8 mouse cellular contexts compared by ENCODE assay signal in the genomic region with DNA sequence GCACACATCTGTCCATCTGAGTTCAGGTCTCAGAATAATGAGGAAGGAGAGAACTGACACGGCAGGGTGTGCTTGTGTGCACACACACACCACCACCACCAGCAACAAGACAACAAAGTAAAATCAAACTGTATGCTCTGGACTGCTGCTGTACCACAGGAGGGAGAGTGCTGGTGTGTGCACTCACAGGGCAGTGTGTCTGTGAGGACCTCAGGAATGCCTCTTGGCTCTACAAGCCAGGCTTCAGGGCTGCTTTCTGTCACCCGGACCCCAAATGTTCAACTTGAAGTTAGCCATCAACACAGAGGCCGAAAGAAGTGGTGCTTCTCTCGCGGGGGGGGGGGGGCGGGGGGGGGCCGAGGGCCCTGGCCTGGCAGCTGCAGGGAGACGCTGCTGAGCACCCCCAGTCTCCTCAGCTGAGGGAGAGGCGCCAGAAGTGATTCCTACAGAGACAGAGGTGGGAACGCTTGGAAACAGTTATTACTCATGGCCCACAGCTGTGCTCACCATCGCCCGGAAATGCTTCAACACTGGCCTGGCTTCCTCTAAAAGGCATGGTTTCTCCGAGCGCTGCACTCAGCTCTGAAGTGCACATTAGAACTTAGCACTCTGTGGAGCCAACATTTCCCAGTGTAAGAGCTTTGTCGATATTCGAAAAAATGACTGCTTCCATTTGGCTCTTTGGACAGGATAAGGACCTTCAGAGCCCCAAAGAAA. TPM values are rescaled to one million over a fixed set of nuclear protein-coding genes. Genes with fewer than 3 reads are reported as not detected.
DNase-seq lines count a peak whose midpoint lies in the region; ATAC-seq lines count a peak whose summit lies in the region.

No protein-coding gene starts in this region.

- H3K4me3 ChIP-seq in hindbrain, embryonic 12.5 days = no peak overlapping the region
- H3K4me3 ChIP-seq in hindbrain, embryonic 14.5 days (replicated peaks; ENCODE audit: low read length) = no peak overlapping the region
- no peak overlapping the region for H3K4me3 ChIP-seq in midbrain, embryonic 16.5 days (ENCODE audit: low read depth, low read length)

- H3K27ac ChIP-seq in hindbrain, embryonic 12.5 days = 0 out of 2 replicates have a peak overlapping the region, but pooled peaks have one; percentile 5
- no peak overlapping the region for H3K27ac ChIP-seq in hindbrain, embryonic 14.5 days
- no peak overlapping the region for H3K27ac ChIP-seq in midbrain, embryonic 16.5 days (ENCODE audit: low read length)

- no peak overlapping the region for H3K4me2 ChIP-seq in hindbrain, embryonic 12.5 days (replicated peaks)
- no peak overlapping the region for H3K4me2 ChIP-seq in hindbrain, embryonic 14.5 days (replicated peaks)
- no peak overlapping the region for H3K4me2 ChIP-seq in midbrain, embryonic 16.5 days (ENCODE audit: low read length)

- WGBS in hindbrain, embryonic 12.5 days = 62% methylated on average over 16 of the region's 16 CpGs
- WGBS in hindbrain, embryonic 14.5 days = 71% methylated on average over 11 of the region's 16 CpGs
- WGBS in midbrain, embryonic 16.5 days = 63% methylated on average over 13 of the region's 16 CpGs

- peaks cover 16% of the 10 kb centered on the region; the same call in 1 of the 2 replicates for H3K4me1 ChIP-seq in hindbrain, embryonic 12.5 days
- H3K4me1 ChIP-seq in hindbrain, embryonic 14.5 days (replicated peaks; ENCODE audit: control insufficient read depth, insufficient read depth, low read length) = peaks cover 5% of the 10 kb centered on the region; the same call in 1 of the 2 replicates
- H3K4me1 ChIP-seq in midbrain, embryonic 16.5 days (ENCODE audit: control insufficient read depth, insufficient read depth, low read length) = peaks cover 3% of the 10 kb centered on the region

- H3K9ac ChIP-seq in hindbrain, embryonic 12.5 days = peak overlapping the region; percentile 28; the same call in 1 of the 2 replicates
- H3K9ac ChIP-seq in hindbrain, embryonic 14.5 days = no peak overlapping the region
- H3K9ac ChIP-seq in midbrain, embryonic 16.5 days (ENCODE audit: low read depth, low read length) = no peak overlapping the region

- ATAC-seq in hindbrain, embryonic 12.5 days (ENCODE audit: low FRiP score) = no peak
- no peak for ATAC-seq in hindbrain, embryonic 14.5 days (ENCODE audit: low FRiP score)
- ATAC-seq in granulocyte monocyte progenitor cell, adult 5-6 weeks (replicated peaks; ENCODE audit: poor library complexity, severe bottlenecking) = peak; percentile 59
- peak; percentile 37; the same call in 1 of the 2 replicates for ATAC-seq in neutrophil, adult 5-6 weeks (ENCODE audit: extremely low read depth, insufficient number of reproducible peaks, low FRiP score, poor library complexity, severe bottlenecking)
- no peak for ATAC-seq in midbrain, embryonic 16.5 days

- no peak for DNase-seq in hindbrain, embryonic 14.5 days (ENCODE audit: low spot score)
- peak; percentile 50 to 67 for DNase-seq in kidney, postnatal 4 days
- DNase-seq in layer of hippocampus, postnatal 25 days (ENCODE audit: extremely low spot score in 1 of 2, low spot score in 1 of 2) = no peak
- no peak for DNase-seq in testis, postnatal 14 days (ENCODE audit: low spot score)

- no peaks in the 10 kb centered on the region for H3K36me3 ChIP-seq in hindbrain, embryonic 12.5 days
- no peaks in the 10 kb centered on the region for H3K36me3 ChIP-seq in hindbrain, embryonic 14.5 days (replicated peaks; ENCODE audit: control insufficient read depth, insufficient read depth)
- H3K36me3 ChIP-seq in midbrain, embryonic 16.5 days (ENCODE audit: control insufficient read depth, insufficient read depth, low read length) = no peaks in the 10 kb centered on the region

- H3K27me3 ChIP-seq in hindbrain, embryonic 12.5 days = no peaks in the 10 kb centered on the region
- no peaks in the 10 kb centered on the region for H3K27me3 ChIP-seq in hindbrain, embryonic 14.5 days (ENCODE audit: control insufficient read depth, insufficient read depth, low read length)
- H3K27me3 ChIP-seq in midbrain, embryonic 16.5 days (ENCODE audit: control insufficient read depth, insufficient read depth, low read depth, low read length) = no peaks in the 10 kb centered on the region

- no peaks in the 10 kb centered on the region for H3K9me3 ChIP-seq in hindbrain, embryonic 12.5 days (replicated peaks)
- H3K9me3 ChIP-seq in hindbrain, embryonic 14.5 days (ENCODE audit: control insufficient read depth, low read length) = no peaks in the 10 kb centered on the region
- no peaks in the 10 kb centered on the region for H3K9me3 ChIP-seq in midbrain, embryonic 16.5 days (replicated peaks; ENCODE audit: control insufficient read depth, low read length, poor library complexity, severe bottlenecking)

RNA-seq across cellular contexts. Expression of gene Pkig, which starts 39.7 kb away (rescaled TPM):
- 109 and 113 TPM in 2 replicates for polyA plus RNA-seq in hindbrain, embryonic 12.5 days (2016; fragmentation: Nextera tagmentation; extraction: Ambion mirVana)
- 107 and 117 TPM in 2 replicates for polyA plus RNA-seq in hindbrain, embryonic 14.5 days (2014; fragmentation: Nextera tagmentation; extraction: Ambion mirVana)
- 89.1 and 89.4 TPM in 2 replicates for total RNA-seq in granulocyte monocyte progenitor cell, adult 5-6 weeks (2014; fragmentation: Nextera tagmentation)
- total RNA-seq in granulocyte monocyte progenitor cell, adult 5-6 weeks (2017) = 52.2 and 65.1 TPM in 2 replicates
- total RNA-seq in neutrophil, adult 5-6 weeks (2017) = 93.6 and 95.4 TPM in 2 replicates
- 10 to 100 TPM; 86.5 to 94.6 TPM for total RNA-seq in layer of hippocampus, postnatal 25 days (2021)
- 134 TPM in 2 replicates for polyA plus RNA-seq in midbrain, embryonic 16.5 days (2015; fragmentation: Nextera tagmentation; extraction: Ambion mirVana)

RNA-seq across cellular contexts. Expression of gene Ada, which starts 52.1 kb away (rescaled TPM):
- polyA plus RNA-seq in hindbrain, embryonic 12.5 days (2016; fragmentation: Nextera tagmentation; extraction: Ambion mirVana) = 4.0 and 4.3 TPM in 2 replicates
- 3.0 and 3.3 TPM in 2 replicates for polyA plus RNA-seq in hindbrain, embryonic 14.5 days (2014; fragmentation: Nextera tagmentation; extraction: Ambion mirVana)
- total RNA-seq in granulocyte monocyte progenitor cell, adult 5-6 weeks (2014; fragmentation: Nextera tagmentation) = 14.7 and 22.8 TPM in 2 replicates
- 17.0 and 19.3 TPM in 2 replicates for total RNA-seq in granulocyte monocyte progenitor cell, adult 5-6 weeks (2017)
- 3.8 and 4.9 TPM in 2 replicates for total RNA-seq in neutrophil, adult 5-6 weeks (2017)
- total RNA-seq in layer of hippocampus, postnatal 25 days (2021) = 1 to 10 TPM; 1.2 to 1.5 TPM
- polyA plus RNA-seq in midbrain, embryonic 16.5 days (2015; fragmentation: Nextera tagmentation; extraction: Ambion mirVana) = 4.0 and 4.4 TPM in 2 replicates

RNA-seq across cellular contexts. Expression of gene Serinc3, which starts 53.0 kb away (rescaled TPM):
- 36.2 and 38.4 TPM in 2 replicates for polyA plus RNA-seq in hindbrain, embryonic 12.5 days (2016; fragmentation: Nextera tagmentation; extraction: Ambion mirVana)
- 42.1 and 45.1 TPM in 2 replicates for polyA plus RNA-seq in hindbrain, embryonic 14.5 days (2014; fragmentation: Nextera tagmentation; extraction: Ambion mirVana)
- total RNA-seq in granulocyte monocyte progenitor cell, adult 5-6 weeks (2014; fragmentation: Nextera tagmentation) = 505 and 572 TPM in 2 replicates
- 503 and 505 TPM in 2 replicates for total RNA-seq in granulocyte monocyte progenitor cell, adult 5-6 weeks (2017)
- 754 and 769 TPM in 2 replicates for total RNA-seq in neutrophil, adult 5-6 weeks (2017)
- total RNA-seq in layer of hippocampus, postnatal 25 days (2021) = 100 to 1,000 TPM; 191 to 207 TPM
- polyA plus RNA-seq in midbrain, embryonic 16.5 days (2015; fragmentation: Nextera tagmentation; extraction: Ambion mirVana) = 35.6 and 36.4 TPM in 2 replicates

Comparison
In these comparisons a context has a peak if more than half of its experiments do, and no peak if none do; other contexts are left out.
1. ATAC-seq: peak in granulocyte monocyte progenitor cell, adult 5-6 weeks (single experiment) and neutrophil, adult 5-6 weeks (single experiment); none in hindbrain, embryonic 12.5 days (single experiment), hindbrain, embryonic 14.5 days (single experiment) and midbrain, embryonic 16.5 days (single experiment).
2. DNase-seq: peak in kidney, postnatal 4 days (2 of 2); none in hindbrain, embryonic 14.5 days (single experiment), layer of hippocampus, postnatal 25 days (0 of 2) and testis, postnatal 14 days (single experiment).